In genomic region chr9:118925286-118926110, GRCm38 (mm10) we compare ENCODE assay signal across 8 mouse cellular contexts. TPM values are rescaled to one million over a fixed set of nuclear protein-coding genes. Genes with fewer than 3 reads are reported as not detected.
DNase-seq lines count a peak whose midpoint lies in the region; ATAC-seq lines count a peak whose summit lies in the region.

No protein-coding gene starts in this region.

- no peaks in the 10 kb centered on the region for H3K9me3 ChIP-seq in hindbrain, embryonic 15.5 days

- H3K4me1 ChIP-seq in hindbrain, embryonic 15.5 days (replicated peaks) = peaks cover 41% of the 10 kb centered on the region

- H3K27ac ChIP-seq in hindbrain, embryonic 15.5 days (replicated peaks) = peak overlapping the region; percentile 89

- H3K36me3 ChIP-seq in hindbrain, embryonic 15.5 days = no peaks in the 10 kb centered on the region

- H3K9ac ChIP-seq in hindbrain, embryonic 15.5 days = peak overlapping the region; percentile 75

- DNase-seq in WW6 (ENCODE audit: low read depth, low spot score) = peak; percentile 88
- peak; percentile 82 to 88 for DNase-seq in cerebellum, postnatal 36 days
- peak; percentile 94 for DNase-seq in frontal cortex, postnatal 36 days (ENCODE audit: low spot score in 2 of 2)
- peak; percentile 93 for DNase-seq in left cerebral cortex, adult 11 months (ENCODE audit: low spot score)
- DNase-seq in lung, postnatal 36 days = peak; percentile 99
- DNase-seq in retina, embryonic 14.5 days (ENCODE audit: low spot score) = peak; percentile 98
- peak; percentile 98 to 99 for DNase-seq in thymus, postnatal 36 days

- H3K27me3 ChIP-seq in hindbrain, embryonic 15.5 days = no peaks in the 10 kb centered on the region

- peak overlapping the region; percentile 89 for H3K4me3 ChIP-seq in hindbrain, embryonic 15.5 days

- WGBS in hindbrain, embryonic 15.5 days = under 1% methylated on average over 49 of the region's 53 CpGs

- H3K4me2 ChIP-seq in hindbrain, embryonic 15.5 days = peak overlapping the region; percentile 99

- ATAC-seq in hindbrain, embryonic 15.5 days (ENCODE audit: low FRiP score, low read depth) = peak; percentile 89

RNA-seq across cellular contexts. Expression of gene Ctdspl, which starts 0.8 kb away (rescaled TPM):
- polyA plus RNA-seq in hindbrain, embryonic 15.5 days (2015; fragmentation: Nextera tagmentation; extraction: Ambion mirVana) = 8.9 and 9.6 TPM in 2 replicates

Comparison
In these comparisons a context has a peak if more than half of its experiments do, and no peak if none do; other contexts are left out.
1. Peak in every context shown above with its lines: DNase-seq, ATAC-seq, H3K4me3 ChIP-seq and H3K27ac ChIP-seq.